Mouse (Mus musculus) forebrain, embryonic 10.5 days (tissue): ENCODE data around the gene Jmjd6. TPM values are rescaled to one million over a fixed set of nuclear protein-coding genes. Genes with fewer than 3 reads are reported as not detected.
A peak's percentile ranks its signal among the peaks of the same experiment; 100 is the strongest.

Source experiments
- DNase-seq: peaks from one replicate; pipeline ENCODE4 v3.0.0-alpha.2; 2017; ENCODE audit warnings: low spot score; ENCODE audit errors: extremely low spot score
- H3K27ac ChIP-seq: fragments of 300-500 bp; sonication (generic); 2 replicates; pipeline ENCODE4 v1.5.1; 2016; ENCODE audit warnings: mild to moderate bottlenecking
- H3K27me3 ChIP-seq: fragments of 300-500 bp; sonication (generic); 2 replicates; pipeline ENCODE4 v1.6.1; 2016; ENCODE audit warnings: mild to moderate bottlenecking; ENCODE audit not compliant: poor library complexity, severe bottlenecking
- H3K36me3 ChIP-seq: fragments of 300-500 bp; sonication (generic); replicated peaks from 2 replicates; pipeline ENCODE4 v1.6.1; 2016; ENCODE audit warnings: mild to moderate bottlenecking, moderate library complexity
- H3K4me1 ChIP-seq: fragments of 300-500 bp; sonication (generic); 2 replicates; pipeline ENCODE4 v1.6.1; 2016
- H3K4me3 ChIP-seq: fragments of 300-500 bp; sonication (generic); 2 replicates; pipeline ENCODE4 v1.5.1; 2016; ENCODE audit warnings: mild to moderate bottlenecking, moderate library complexity
- H3K9me3 ChIP-seq: fragments of 300-500 bp; sonication (generic); 2 replicates; pipeline ENCODE4 v1.6.1; 2016; ENCODE audit warnings: mild to moderate bottlenecking, moderate library complexity
- WGBS: fragments of 180-500 bp; shearing (Covaris S2); methylation state at CpG from one replicate; pipeline ENCODE4 v1.1.7; 2016; 5-methylcytosine and 5-hydroxymethylcytosine counted together
- polyA plus RNA-seq: library from polyadenylated mRNA; unstranded; fragments of >200 nt; fragmentation: Nextera tagmentation; extraction: Ambion mirVana; gene quantifications from 2 replicates; pipeline ENCODE4 v1.2.1, GENCODE M21; 2016

Gene Jmjd6
- polyA plus RNA-seq, 1 experiment from 2014 or later, result 91.1 TPM

DNA sequence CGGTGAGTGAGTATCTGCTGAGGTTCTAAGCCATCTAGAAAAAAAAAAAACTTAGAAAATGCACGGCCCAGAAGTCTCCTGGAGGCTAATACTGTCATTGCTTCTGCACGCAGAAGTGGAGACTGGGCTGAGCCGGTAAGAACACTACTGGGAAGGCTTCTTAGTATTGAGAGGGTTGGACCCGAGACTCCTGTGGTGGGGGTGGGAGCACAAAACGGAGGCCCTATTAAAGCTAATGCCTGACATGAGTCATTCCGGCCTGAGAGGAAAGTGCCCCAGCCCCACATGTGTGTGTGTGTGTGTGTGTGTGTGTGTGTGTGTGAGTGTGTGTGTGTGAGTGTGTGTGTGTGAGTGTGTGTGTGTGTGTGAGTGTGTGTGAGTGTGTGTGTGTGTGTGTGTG is 36.1 kb downstream of the Jmjd6 start:
- WGBS, result 68% methylated on average over 7 of the region's 7 CpGs
- H3K27ac ChIP-seq, result no peak overlapping the region
- H3K36me3 ChIP-seq, result 0 out of 2 replicates have a peak, but pooled peaks cover 2% of the 10 kb centered on the region
- H3K9me3 ChIP-seq, result no peaks in the 10 kb centered on the region
- no peak for DNase-seq
- peaks cover 19% of the 10 kb centered on the region for H3K27me3 ChIP-seq
- peaks cover 46% of the 10 kb centered on the region for H3K4me1 ChIP-seq
- H3K4me3 ChIP-seq, result no peak overlapping the region

DNA sequence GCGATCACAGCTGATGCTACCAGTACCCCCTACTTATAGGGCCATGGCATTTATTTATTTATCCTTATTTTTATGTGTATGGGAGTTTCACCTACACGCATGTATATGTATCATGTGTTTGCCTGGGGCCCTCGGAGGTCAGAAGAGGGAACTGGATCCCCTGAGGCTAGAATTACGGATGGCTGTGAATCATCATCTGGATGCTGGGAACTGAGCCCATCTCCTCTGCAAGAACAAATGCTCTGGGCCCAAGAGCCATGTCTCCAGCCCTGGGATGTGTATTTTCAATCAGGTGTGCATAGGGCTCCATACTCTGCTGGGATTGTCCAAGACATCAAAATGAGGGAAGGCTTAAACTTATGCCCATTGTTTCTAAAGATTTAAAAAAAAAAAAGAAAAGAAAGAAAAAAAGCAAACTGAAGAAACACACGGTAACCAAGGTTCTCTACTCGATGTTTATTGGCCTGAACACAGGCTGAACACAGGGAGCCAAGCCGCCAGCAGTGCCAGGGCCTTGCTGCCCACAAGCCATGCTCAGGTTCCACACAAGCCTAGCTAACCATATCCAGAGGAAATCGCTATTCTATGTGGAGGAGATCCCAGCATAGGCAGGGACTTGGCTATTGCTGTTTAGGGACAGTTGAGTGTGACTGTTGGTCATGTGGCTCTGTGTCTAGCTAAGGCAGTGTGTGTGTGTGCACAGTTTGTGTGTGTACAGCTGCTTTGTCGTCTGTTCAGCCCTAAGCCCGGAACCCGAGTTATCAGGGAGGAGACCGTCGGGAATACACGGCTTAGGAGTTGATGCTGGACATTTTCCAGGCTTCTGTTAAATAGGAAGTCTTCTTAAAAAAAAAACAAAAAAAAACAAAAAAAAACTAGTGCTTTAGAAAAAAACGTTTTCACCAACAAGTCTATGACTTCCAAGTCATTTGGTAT is 36.8 kb downstream of the Jmjd6 start:
- H3K4me1 ChIP-seq, result peaks cover 39% of the 10 kb centered on the region
- 93% methylated on average over 15 of the region's 15 CpGs for WGBS
- no peak for DNase-seq

GRCm38 (mm10) chr11:116802709-116803108 is 40.5 kb downstream of the Jmjd6 start:
- 83% methylated on average over 5 of the region's 5 CpGs for WGBS
- Histone ChIP-seq H3K4me1 (peaks cover 11% of the 10 kb centered on the region), H3K27me3 (no peaks in the 10 kb centered on the region), H3K4me3 (no peak overlapping the region), H3K9me3 (no peaks in the 10 kb centered on the region), H3K36me3 (no peaks in the 10 kb centered on the region), H3K27ac (no peak overlapping the region)
- no peak for DNase-seq

More for the DNA sequence above, 36.8 kb downstream of the Jmjd6 start:
- 0 out of 2 replicates have a peak, but pooled peaks cover 2% of the 10 kb centered on the region for H3K36me3 ChIP-seq
- H3K27me3 ChIP-seq, result peaks cover 19% of the 10 kb centered on the region
- H3K27ac ChIP-seq, result no peak overlapping the region
- H3K9me3 ChIP-seq, result no peaks in the 10 kb centered on the region
- no peak overlapping the region for H3K4me3 ChIP-seq

GRCm38 (mm10) chr11:116801106-116801505 is 42.1 kb downstream of the Jmjd6 start:
- DNase-seq, result no peak
- WGBS, result 77% methylated on average over 5 of the region's 5 CpGs

GRCm38 (mm10) chr11:116799364-116799763 is 43.9 kb downstream of the Jmjd6 start:
- WGBS, result 95% methylated on average over 5 of the region's 5 CpGs
- no peak overlapping the region for H3K27ac ChIP-seq
- no peak for DNase-seq
- H3K4me1 ChIP-seq, result peaks cover 6% of the 10 kb centered on the region; the same call in 1 of the 2 replicates
- H3K27me3 ChIP-seq, result no peaks in the 10 kb centered on the region
- H3K36me3 ChIP-seq, result no peaks in the 10 kb centered on the region
- no peak overlapping the region for H3K4me3 ChIP-seq
- H3K9me3 ChIP-seq, result no peaks in the 10 kb centered on the region

More at GRCm38 (mm10) chr11:116801106-116801505, 42.1 kb downstream of the Jmjd6 start:
- no peaks in the 10 kb centered on the region for H3K27me3 ChIP-seq
- H3K4me1 ChIP-seq, result peaks cover 4% of the 10 kb centered on the region; the same call in 1 of the 2 replicates
- H3K36me3 ChIP-seq, result no peaks in the 10 kb centered on the region
- 0 out of 2 replicates have a peak overlapping the region, but pooled peaks have one; percentile 30 for H3K27ac ChIP-seq
- no peaks in the 10 kb centered on the region for H3K9me3 ChIP-seq
- no peak overlapping the region for H3K4me3 ChIP-seq

Other genes with a start within 250 kb of the Jmjd6 start
- gene Rhbdf2, start 216.4 kb downstream of the Jmjd6 start, polyA plus RNA-seq, result 3.5 and 4.0 TPM in 2 replicates
- 0.62 and 1.1 TPM in 2 replicates for gene Prcd, start 189.9 kb downstream of the Jmjd6 start, polyA plus RNA-seq
- 2.5 and 2.9 TPM in 2 replicates for gene Cygb, start 189.1 kb downstream of the Jmjd6 start, polyA plus RNA-seq
- not detected in 2 replicates for gene St6galnac1, start 67.9 kb downstream of the Jmjd6 start, polyA plus RNA-seq
- gene Mxra7, start 15.4 kb downstream of the Jmjd6 start, polyA plus RNA-seq, result 16.5 and 18.2 TPM in 2 replicates
- gene Mettl23, start 171 bp downstream of the Jmjd6 start, polyA plus RNA-seq, result 64.3 and 66.5 TPM in 2 replicates
- 18.9 and 24.7 TPM in 2 replicates for gene Mfsd11, start 9.0 kb upstream of the Jmjd6 start, polyA plus RNA-seq
- 901 and 914 TPM in 2 replicates for gene Srsf2, start 9.6 kb upstream of the Jmjd6 start, polyA plus RNA-seq
- 3.3 and 3.7 TPM in 2 replicates for gene Mgat5b, start 75.4 kb upstream of the Jmjd6 start, polyA plus RNA-seq